Mouse (Mus musculus): Measurements from ENCODE around the gene Gm38394.

The Gm38394 gene

DNA sequence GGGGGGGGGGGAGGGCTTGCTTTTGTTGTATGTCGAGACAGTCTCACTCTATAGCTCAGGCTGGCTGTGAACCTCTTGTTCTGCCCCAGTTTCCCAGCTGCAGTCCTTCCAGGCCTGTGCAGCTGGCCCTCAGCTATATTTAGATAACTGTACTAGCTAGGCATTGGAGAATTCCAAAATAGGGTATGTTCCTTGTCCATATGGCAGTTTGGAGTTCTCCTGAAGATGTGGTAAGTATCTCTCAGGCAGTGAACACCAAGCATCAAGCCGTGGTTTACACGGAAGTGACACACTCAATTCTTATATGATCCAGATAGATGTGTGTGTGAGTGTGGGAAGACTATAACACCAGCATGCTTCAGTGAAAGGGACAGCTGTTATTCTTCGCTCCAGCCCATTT, 2.3 kb upstream of the Gm38394 start:
- DNase-seq (ENCODE audit: low read depth), result no peak

DNA sequence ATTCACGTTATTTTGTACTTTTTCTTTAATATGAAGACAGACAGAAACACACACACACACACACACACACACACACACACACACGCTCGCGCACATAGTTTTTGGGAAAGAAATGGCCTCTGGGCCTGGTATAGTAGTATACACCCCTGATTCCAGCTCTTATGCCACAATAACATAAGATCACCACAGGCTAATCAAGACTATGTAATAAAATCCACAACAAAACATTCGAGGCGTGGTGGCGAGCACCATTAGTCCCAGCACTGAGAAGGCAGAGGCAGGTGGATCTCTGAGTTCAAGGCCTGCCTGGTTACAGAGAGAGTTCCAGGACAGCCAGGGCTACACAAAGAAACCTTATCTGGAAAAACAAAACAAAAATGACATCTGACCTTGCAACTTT, 1.8 kb upstream of the Gm38394 start:
- no peak for DNase-seq (ENCODE audit: low read depth)

DNA sequence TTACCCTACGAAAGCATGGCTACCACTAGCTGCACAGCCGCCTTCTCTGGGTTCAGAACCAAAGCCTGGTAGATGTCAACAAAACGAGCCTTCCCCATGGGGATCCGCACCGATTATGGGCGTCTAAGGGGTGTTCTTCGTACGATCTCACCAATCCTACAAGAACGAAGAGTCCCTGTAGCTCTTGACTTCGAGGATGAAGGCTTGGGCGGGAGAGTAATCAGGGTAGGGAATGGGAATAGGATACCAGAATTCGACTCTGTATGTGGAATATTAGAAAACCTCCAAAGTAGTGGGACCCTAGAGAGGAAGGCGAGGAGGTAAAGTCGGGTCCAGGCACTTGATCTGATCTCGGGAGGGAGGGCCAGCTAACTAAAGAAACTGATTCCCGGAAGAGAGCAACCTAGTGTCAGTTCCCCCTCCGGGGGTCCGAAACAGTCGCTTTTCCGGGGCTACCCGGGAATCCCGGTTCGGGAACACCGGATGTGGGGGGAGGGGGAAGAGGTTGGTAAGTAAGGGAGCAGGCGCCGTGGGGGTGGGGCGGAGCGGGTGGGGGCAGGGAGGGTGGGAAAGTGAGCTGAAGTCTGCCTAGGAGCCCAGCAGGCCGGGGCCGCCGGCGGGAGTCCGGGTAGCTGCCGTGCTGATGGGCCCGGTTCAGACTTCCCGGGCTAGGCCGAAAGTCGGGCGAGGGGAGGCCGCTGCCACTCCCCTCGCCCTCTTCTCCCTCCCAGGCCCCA, 484 bp downstream of the Gm38394 start, which contains the start of gene Zbed6:
Gene Zbed6, minus strand, starts transcription at position 420 of the 737 bp plus-strand sequence.
- DNase-seq (ENCODE audit: low read depth), result no peak

DNA sequence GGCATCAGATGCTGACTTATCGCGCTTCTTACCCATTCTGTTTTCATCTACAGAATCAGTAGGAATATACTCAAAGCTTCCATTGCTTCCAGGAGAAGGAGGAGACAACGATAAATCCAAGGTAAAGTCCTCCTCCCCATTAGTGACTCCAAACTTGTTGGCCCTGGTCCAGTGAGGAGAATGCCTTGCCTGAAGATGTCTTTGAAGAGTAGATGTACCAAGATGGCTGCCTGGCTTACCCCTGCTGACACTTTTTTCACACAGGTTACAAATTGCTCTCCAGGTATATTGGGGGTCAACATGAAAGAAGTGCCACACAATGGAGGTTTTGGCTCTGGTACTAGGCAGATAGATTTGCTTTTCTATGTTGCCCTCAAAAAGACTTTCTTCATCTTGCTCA, 2.2 kb downstream of the Gm38394 start:
- no peak for DNase-seq (ENCODE audit: low read depth)

DNA sequence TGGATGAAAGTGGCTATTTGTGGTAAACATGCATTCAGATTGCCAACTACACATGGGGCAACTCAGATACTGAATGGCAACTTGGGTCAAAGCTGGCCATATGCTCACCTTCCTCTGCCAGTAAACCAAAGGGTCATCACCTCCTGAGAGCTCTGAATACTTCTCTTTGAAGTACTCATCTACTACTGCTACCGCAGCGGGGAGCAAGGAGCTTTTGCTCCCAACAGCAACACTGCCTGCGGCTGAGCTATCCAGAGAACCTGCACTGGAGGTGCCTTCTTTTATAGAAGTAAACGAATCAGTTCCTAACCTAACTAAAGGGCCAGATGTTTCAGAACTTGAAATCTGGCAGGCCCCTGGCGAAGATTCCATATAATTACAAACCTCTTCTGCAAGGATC, 4.3 kb downstream of the Gm38394 start:
- DNase-seq (ENCODE audit: low read depth), result no peak

DNA sequence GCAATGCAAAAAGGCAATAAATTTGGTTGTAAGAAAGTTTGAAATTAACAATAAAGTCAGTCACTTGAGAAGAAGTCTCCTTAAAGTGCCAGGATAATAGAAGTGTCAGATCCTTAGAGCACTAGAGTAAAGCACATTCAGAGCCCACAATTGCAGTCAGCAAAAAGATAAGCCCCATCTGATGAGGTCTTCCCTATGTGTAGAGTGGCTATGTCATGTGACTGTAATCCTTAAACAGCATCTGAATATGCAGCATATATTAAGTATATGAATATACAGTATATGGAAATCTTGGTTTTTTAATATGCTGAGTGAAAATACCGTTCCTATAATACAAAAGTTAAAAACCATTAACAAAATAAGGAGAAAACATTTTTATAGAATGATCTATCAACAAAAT, 8.1 kb downstream of the Gm38394 start:
- DNase-seq (ENCODE audit: low read depth), result no peak

DNA sequence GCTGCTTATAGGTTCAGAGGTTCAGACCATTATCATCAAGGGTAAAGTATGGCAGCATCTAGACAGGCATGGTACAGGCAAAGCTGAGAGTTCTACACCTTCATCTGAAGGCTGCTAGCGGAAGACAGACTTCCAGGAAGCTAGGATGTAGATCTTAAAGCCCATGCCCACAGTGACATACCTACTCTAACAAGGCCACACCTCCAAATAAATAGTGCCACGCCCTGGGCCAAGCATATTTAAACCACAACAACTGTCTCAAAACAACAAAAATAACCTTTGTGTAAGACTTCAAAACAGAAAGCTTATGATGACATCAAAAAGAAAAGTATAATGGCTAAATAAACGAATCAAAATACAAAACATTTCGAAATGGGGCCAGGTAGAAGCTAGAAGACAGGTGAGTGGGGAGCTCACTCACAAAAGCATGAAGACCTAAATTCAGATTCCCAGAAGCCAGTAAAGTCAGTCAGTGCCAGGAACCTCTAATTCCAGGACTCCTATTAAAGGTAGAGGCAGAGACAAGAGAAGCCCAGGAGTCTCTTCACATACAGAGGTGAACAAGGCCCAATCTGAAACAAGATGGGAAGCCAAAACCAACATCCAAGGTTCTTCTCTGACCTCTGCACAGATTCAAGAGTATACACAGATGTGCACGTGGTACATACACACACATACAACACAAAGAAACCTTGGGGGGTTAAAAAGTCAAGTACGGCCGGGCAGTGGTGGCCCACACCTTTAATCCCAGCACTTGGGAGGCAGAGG, 10.6 kb downstream of the Gm38394 start:
- no peak for DNase-seq (ENCODE audit: low read depth)

DNA sequence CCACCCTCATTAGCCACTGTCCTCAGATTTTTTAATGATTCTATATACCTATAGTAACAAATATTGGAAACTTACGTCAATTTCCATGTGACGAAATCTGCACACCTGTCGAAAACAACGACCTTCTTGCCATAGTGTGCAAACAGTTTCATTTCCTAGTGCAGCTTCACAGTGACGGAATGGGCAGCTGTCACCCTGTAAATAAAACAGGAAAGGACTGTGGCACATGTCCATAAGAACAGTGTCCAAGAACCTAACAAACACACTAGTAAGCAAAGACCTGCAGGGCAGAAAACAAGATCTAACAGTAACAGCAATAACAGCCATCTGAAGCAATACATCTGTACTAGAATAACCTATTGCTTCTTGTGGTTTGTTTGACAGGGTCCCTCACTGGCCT, 15.5 kb downstream of the Gm38394 start:
- DNase-seq (ENCODE audit: low read depth), result no peak

DNA sequence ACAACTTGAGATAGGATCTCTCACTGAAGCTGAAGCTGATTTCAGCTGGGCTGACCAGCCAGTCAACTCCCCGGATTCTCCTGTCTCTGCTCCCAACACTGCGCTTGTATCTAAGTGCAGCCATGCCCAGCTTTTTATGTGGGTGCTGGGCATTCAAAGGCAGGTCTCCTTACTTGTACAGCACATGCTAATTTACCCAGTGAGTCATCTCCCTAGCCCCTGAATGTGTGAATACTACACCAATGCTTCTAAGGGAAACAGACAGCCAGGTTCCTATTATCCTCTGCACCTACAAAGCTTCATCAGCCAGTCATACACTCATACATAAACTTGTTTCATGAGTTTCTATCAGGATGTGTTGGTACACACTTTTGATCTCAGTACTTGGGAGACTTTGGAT, 20.0 kb downstream of the Gm38394 start:
- no peak for DNase-seq (ENCODE audit: low read depth)

DNA sequence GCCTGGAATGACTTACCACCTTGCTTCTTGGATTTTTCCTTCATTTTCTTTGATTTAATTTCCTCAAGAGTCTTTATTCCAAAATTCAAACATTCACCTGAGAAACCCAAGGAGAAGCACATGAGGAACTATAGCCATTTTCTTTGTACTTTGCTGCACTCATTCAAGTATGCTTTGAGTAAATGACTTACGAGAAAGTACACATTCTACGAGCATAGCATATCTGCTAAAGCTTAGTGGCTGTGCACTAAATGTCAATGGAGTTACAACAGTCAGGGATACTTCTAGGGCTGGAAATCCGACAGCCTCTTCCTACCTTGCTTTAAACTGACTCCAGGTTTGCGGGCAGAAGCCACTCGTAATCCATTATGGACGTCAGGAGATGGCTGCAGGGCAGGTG, 22.6 kb downstream of the Gm38394 start:
- DNase-seq (ENCODE audit: low read depth), result no peak

DNA sequence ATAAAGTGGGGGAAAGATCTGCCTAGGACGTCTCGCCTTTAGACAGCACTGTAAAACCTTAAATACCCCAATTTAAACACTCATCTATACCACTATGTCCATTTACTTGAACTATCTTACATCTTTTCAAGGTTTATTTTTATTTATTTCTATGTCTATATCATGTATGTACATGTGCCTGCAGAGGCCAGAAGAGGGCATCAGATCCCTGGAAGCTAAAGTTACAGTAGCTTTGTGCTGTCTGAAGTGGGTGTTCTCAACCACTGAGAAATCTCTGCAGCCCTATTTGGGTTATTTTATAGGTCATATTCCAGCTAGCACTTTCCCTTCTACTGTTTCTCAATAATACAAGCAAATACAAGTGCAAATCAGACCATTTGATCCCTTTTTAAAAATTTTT, 28.9 kb downstream of the Gm38394 start:
- DNase-seq (ENCODE audit: low read depth), result peak; percentile 7

DNA sequence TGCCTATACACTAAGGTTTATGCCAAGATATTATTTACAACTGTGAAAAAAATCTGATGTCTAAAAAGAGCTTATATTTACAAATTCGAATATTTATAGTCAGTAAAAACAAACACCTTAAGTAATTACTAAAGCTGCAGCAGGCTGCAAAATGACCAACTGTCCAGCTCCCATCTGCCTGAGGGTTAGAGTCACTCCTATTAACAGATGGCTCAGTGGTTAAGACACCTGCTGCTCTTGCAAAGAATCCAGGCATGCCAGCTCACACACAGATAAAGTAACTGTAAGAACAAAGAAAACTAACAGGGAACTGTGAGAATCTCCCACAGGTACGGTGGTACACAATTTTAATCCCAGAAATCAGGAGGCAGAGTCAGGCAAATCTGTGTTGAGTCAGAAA, 36.1 kb downstream of the Gm38394 start:
- DNase-seq (ENCODE audit: low read depth), result no peak

DNA sequence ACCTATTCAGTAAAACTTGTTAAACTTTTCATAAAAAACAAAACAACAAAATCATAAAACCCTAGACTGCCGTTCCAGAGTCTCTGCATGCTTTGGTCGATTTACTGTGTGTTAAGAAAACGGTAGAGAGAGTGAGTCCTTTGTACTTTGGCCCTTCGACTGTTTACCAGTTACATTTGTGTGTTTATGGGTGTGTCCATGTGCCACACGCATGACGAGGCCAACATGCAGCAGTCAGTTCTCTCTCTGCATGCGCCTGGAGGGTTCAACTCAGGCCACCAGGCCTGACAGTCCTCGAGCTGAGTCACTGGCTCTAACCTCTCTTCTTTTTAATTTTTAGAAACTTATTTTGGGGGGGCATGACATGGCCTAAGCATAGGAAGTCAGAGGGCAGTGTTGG, 42.8 kb downstream of the Gm38394 start:
- DNase-seq (ENCODE audit: low read depth), result no peak

DNA sequence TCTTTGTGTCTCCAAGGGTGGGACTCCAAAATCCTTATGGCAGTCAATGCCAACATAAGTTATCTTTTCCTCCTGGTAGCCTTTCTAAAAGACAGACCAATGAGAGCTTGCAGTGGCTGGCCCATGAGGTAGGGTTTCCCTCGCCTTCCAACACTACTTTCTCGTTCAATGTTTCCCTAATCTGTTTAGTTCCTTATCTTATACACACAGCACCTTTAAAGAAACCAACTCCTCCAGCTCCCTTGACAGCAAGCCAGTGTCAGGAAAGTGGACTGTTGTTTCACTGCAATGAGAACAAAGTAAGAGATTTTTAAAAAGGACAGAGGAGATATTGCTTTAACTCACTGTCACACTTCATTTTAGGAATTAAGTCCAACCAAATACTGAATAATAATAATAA, 43.2 kb downstream of the Gm38394 start:
- DNase-seq (ENCODE audit: low read depth), result no peak

DNA sequence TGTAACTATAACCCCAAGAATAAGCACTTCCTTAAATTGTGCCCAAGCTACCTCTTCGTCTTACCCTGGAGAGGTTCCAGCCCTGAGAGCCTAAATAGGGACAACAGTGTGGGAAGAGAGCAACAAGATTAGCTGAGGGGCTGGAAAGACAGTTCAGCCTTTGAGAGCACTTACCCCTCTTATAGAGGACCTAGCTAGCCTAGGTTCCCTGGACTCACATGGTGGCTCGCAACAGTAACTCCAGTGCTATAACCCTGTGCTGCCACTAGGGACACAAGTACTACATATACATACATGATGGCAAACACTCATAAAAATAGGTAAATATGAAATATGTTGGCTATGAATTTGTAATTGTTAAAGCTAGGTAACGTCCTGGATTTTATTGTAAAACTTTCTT, 47.3 kb downstream of the Gm38394 start:
- DNase-seq (ENCODE audit: low read depth), result no peak

DNA sequence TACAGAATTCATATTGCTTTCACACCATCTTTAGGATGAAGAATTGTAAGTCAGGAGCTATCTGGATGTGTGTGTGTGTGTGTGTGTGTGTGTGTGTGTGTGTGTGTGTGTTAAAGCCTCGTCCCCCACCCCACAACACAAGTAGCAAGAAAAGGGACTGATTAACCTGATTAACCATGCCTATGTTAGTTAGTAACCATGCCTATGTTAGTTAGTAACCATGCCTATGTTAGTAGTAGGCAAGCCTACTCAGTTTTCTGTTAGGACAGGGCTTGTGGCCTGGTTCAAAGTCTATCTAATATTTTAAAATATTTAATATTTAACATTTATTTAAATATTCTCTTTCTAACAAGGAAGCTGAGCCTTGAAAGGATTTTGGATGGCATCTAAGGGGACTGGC, 49.7 kb downstream of the Gm38394 start:
- no peak for DNase-seq (ENCODE audit: low read depth)

DNA sequence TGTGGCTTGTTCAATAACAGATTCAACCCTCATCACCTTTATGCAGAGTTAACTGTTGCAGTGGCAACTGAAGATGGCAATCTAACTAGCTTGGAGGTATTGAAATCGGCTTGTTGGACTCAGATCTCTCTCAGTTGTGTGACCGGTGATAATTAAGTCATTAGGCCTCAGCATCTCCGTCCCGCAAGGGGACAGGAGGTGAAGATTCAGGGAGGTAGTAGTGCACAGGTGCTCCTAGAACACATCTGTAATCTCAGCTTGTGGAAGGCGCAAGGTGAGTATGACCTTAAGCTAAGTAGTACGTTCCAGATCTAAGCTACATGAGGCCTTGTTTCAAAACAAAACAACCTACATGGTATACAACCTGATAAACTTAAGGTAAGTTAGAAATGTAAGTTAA, 50.5 kb downstream of the Gm38394 start:
- DNase-seq (ENCODE audit: low read depth), result no peak

DNA sequence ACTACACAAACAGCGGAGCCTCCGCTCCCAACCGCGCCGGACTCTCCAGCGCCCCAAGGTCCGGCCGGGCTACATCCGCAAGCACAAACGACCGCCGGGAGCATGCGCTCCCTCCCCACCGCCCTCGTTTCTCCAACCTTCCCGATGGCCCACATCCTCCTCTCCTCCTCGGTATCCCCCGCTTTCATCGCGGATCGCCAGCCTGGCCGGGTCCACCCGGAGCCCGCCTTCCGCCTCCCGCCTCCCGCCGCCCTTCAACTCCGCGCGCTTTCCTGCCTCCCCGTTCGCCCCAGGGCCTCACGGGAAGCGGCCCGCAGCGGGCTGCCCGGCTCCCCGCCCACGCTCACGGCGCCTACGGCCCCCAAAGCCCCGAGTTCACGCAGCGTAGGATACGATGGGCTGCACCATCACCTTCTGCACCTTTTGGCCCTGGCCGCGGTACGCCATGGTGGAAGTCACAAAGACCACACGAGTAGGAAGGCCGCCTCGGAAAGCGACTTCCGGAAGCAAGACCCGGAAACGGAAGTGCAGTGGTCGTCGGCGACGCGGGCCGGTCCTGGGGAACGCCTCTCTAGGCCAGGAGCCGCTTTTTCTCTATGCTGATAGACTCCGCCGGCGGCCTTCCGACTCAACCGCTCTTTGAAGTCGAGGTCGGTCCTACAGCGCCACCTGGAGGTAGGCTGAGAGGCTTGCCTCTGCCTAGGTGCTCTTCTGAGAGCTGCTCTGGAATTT, 51.2 kb downstream of the Gm38394 start, which contains the start of gene Snrpe:
Gene Snrpe, minus strand, starts transcription at position 521 of the 732 bp plus-strand sequence.
- peak; percentile 93 for DNase-seq (ENCODE audit: low read depth)

DNA sequence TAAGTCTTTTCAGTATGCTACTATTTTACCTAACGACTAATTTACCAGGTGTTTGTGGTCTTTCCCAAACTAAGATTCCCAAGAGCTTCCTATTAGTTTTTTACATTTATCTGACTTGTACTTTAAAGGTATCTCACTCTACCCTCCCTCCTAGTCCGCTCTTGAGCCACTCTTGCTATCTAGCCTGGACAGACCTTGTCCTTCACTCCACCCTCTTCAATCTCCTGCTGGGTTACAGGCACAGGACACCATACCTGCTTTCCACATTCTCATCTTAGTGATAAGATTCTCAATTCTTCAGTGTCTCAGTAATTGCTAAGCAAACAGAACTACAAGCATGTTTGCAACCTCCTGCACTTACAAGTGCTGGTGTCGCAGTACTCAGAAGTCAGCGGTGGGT, 57.9 kb downstream of the Gm38394 start:
- DNase-seq (ENCODE audit: low read depth), result no peak

DNA sequence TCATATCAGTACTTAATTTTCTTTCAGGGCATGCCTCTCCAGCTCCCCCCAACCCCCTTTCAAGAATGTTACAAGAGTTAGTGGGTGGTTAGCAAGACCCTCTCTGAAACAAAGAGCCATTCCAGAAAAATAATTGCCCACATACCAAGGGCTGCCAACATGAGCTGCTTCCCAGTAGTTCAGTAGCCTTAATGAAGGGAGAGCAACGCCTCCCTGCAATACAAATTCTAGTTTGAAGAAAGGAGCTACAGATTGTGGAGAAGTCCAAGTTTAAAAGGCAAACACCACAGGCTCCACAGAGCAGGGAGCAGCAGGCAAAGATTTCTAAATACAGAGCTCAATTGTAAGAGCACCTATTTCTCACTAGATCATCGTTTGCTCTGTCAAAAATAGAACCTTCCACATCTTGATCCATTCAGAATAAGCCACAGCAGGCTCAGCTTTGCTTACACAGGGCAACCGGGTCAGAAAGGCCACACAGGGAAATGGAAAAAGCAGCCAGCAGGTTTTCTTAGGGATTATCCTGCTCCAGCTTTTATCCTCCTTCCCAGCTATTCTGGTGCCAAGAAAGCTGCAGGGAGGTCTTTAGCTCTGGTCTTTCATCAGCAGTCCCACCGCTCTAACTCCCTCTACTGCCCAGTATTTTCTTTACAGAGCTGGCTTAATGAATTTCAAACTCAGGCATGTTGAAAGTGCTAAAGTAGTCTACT, 64.7 kb downstream of the Gm38394 start:
- no peak for DNase-seq (ENCODE audit: low read depth)

DNA sequence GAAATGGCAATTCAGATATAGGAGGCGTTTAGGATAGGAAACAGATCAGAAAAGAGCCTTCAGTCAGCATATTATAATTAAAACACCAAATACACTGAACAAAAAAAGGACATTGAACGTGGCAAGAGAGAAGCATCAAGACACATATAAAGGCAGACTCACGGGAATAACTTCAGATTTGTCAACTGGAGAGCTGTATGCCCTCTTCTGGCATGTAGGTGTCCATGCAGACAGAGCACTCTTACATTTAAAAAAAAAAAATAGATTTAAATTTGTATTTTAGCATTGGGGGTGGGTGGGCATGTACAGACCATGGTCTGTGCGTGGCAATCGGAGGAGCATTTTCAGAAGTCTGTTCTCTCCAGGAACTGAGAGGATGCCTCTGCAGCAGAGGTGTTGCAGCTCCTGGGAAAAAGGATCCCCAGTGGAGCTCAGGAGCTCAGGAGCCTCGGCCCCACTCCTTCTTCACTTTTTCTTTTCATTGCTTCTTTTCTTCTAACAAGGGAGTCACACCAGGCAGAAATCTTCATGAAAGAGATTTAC, 75.1 kb downstream of the Gm38394 start:
- DNase-seq (ENCODE audit: low read depth), result no peak

DNA sequence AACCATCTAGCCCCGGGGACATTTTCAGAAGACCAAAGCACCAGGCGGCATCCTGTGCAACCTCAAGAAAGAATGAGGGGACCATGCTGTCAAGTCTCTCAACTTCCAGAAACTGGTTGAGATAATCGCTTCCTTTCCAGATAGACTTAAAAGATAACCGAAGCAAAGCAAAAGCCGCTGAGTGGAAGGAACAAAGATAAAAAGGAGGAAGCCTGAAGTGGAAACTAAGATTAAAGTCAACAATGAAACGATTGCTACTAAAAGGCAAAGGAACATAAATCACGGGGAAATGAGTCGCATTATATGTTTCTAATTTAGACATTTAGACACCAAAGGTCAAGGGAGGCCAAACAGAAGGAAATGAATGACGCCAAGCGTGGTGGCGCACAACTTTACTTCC, 89.8 kb downstream of the Gm38394 start:
- no peak for DNase-seq (ENCODE audit: low read depth)
